Mouse (Mus musculus) testis, adult 2 months (tissue): Measurements from ENCODE around the gene Exo1.

Experiments
- CTCF ChIP-seq: fragments of 200-500 bp; IDR thresholded peaks from 2 replicates; pipeline ENCODE4 v1.5.1; 2012; ENCODE audit warnings: low read depth, mild to moderate bottlenecking, inconsistent platforms, low read length, moderate library complexity; ENCODE audit not compliant: control insufficient read depth, insufficient read depth, insufficient replicate concordance
- POLR2A ChIP-seq: fragments of 200-500 bp; IDR thresholded peaks from 2 replicates; pipeline ENCODE4 v1.6.1; 2012; ENCODE audit warnings: low read depth, mild to moderate bottlenecking, inconsistent platforms, low read length, moderate library complexity; ENCODE audit not compliant: control insufficient read depth

GRCm38 (mm10) chr1:175893263-175893662 lies 12.9 kb downstream of the Exo1 start:
- no peak for TF ChIP-seq CTCF
- TF ChIP-seq POLR2A: no peak
